Mouse (Mus musculus): ENCODE results near the gene Zp3.

DNA sequence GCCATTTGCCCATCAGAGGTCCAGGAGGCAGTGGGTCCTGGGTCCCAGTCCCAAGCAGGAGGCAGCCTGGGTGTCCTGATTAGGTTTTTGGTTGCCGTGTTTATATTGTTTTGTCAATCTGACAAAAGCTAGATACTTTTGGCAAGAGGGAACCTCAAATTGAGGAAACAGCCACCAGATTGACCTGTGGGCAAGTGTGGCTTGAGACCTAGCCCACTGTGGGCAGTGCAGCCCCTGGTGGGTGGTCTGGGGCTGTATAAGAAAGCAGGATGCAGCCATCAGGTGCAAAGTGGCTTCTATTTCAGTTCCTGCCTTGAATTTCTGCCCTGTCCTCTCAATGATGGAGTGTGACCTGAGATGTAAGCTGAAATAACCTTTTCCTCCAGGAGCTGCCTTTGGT is 55.4 kb downstream of the Zp3 start:
- TF ChIP-seq CTCF (IDR thresholded peaks at IDR 0.05; ENCODE audit: low read depth) (no peak), EP300 (IDR thresholded peaks at IDR 0.05; ENCODE audit: low read depth) (no peak)
